Comparison of ENCODE assay signal across 8 mouse cellular contexts in genomic region chr11:100692164-100692616, GRCm38 (mm10). TPM values are rescaled to one million over a fixed set of nuclear protein-coding genes. Genes with fewer than 3 reads are reported as not detected.
DNase-seq lines count a peak whose midpoint lies in the region; ATAC-seq and TF ChIP-seq lines count a peak whose summit lies in the region.

Gene Zfp385c (minus strand): TSS chr11:100692455.

- no peak for TF ChIP-seq CTCF in MEL (IDR thresholded peaks at IDR 0.05 in 2 of 3, conservative IDR thresholded peaks at IDR 0.05 in 1 of 3; ENCODE audit: control insufficient read depth in 1 of 3, insufficient read depth in 1 of 3, low read depth in 2 of 3, low read length in 3 of 3, poor library complexity in 1 of 3, severe bottlenecking in 1 of 3)

- 3% methylated on average over 23 of the region's 23 CpGs for WGBS in heart, embryonic 10.5 days
- 1% methylated on average over 23 of the region's 23 CpGs for WGBS in midbrain, embryonic 11.5 days

- peaks cover 19% of the 10 kb centered on the region for H3K4me1 ChIP-seq in heart, embryonic 10.5 days
- H3K4me1 ChIP-seq in MEL (ENCODE audit: control insufficient read depth in 1 of 2, insufficient read depth in 2 of 2, low read length in 2 of 2): peaks cover 2 to 8% of the 10 kb centered on the region in 2 experiments; a peak in 2 of 4 replicates
- H3K4me1 ChIP-seq in midbrain, embryonic 11.5 days (ENCODE audit: control insufficient read depth, insufficient read depth, low read length): peaks cover 7% of the 10 kb centered on the region; the same call in 1 of the 2 replicates

- no peaks in the 10 kb centered on the region for H3K36me3 ChIP-seq in heart, embryonic 10.5 days
- no peaks in the 10 kb centered on the region for H3K36me3 ChIP-seq in MEL (ENCODE audit: control insufficient read depth in 1 of 2, insufficient read depth in 2 of 2, low read length in 2 of 2)
- H3K36me3 ChIP-seq in midbrain, embryonic 11.5 days (ENCODE audit: control insufficient read depth, insufficient read depth, low read length): no peaks in the 10 kb centered on the region

- peak within 1 kb of the TSS; percentile 58 for H3K4me3 ChIP-seq in heart, embryonic 10.5 days
- H3K4me3 ChIP-seq in MEL (ENCODE audit: control insufficient read depth in 1 of 2, insufficient read depth in 1 of 2, low read depth in 2 of 2, low read length in 2 of 2): peak within 1 kb of the TSS; percentile 48 to 70
- H3K4me3 ChIP-seq in midbrain, embryonic 11.5 days (ENCODE audit: low read depth, low read length): peak within 1 kb of the TSS; percentile 18; the same call in 1 of the 2 replicates

- no peak for TF ChIP-seq RAD21 in MEL (IDR thresholded peaks at IDR 0.05; ENCODE audit: low read depth, low read length)

- no peak for DNase-seq in heart, embryonic 10.5 days (ENCODE audit: low spot score)
- DNase-seq in heart, postnatal 14 days: no peak
- DNase-seq in MEL (ENCODE audit: low read depth, low spot score): peak; percentile 56
- DNase-seq in midbrain, embryonic 11.5 days (ENCODE audit: low spot score, missing footprints): peak; percentile 87
- no peak for DNase-seq in adrenal gland, postnatal 25 days
- DNase-seq in cerebellum, adult 8-10 months: no peak
- DNase-seq in right cerebral cortex, postnatal 25 days: no peak

- no peaks in the 10 kb centered on the region for H3K79me2 ChIP-seq in MEL (ENCODE audit: control insufficient read depth, insufficient read depth, low read length, poor library complexity)

- H3K27me3 ChIP-seq in heart, embryonic 10.5 days (ENCODE audit: insufficient read depth, poor library complexity, severe bottlenecking): peaks cover 44% of the 10 kb centered on the region
- H3K27me3 ChIP-seq in MEL (ENCODE audit: control insufficient read depth in 1 of 2, insufficient read depth in 2 of 2, low read length in 2 of 2): no peaks in the 10 kb centered on the region; a peak in 1 of 4 replicates
- H3K27me3 ChIP-seq in midbrain, embryonic 11.5 days (ENCODE audit: control insufficient read depth, insufficient read depth, low read length): peaks cover 14% of the 10 kb centered on the region

- peak; percentile 46 for ATAC-seq in inflammation-experienced regulatory T-cells, adult 6 months
- no peak for ATAC-seq in midbrain, embryonic 11.5 days (ENCODE audit: low FRiP score)

- no peak within 1 kb of the TSS for H3K27ac ChIP-seq in heart, embryonic 10.5 days
- H3K27ac ChIP-seq in MEL (ENCODE audit: control insufficient read depth, low read depth, low read length): no peak within 1 kb of the TSS
- no peak within 1 kb of the TSS for H3K27ac ChIP-seq in midbrain, embryonic 11.5 days (ENCODE audit: low read depth, low read length)

- H3K9ac ChIP-seq in MEL (ENCODE audit: control insufficient read depth, low read depth, low read length, poor library complexity, severe bottlenecking): peak within 1 kb of the TSS; percentile 20
- no peak within 1 kb of the TSS for H3K9ac ChIP-seq in midbrain, embryonic 11.5 days (ENCODE audit: low read length)

- peak within 1 kb of the TSS; percentile 49 for H3K4me2 ChIP-seq in midbrain, embryonic 11.5 days

- no peaks in the 10 kb centered on the region for H3K9me3 ChIP-seq in heart, embryonic 10.5 days
- H3K9me3 ChIP-seq in MEL (replicated peaks; ENCODE audit: insufficient read depth, low read length): no peaks in the 10 kb centered on the region
- no peaks in the 10 kb centered on the region for H3K9me3 ChIP-seq in midbrain, embryonic 11.5 days (ENCODE audit: control insufficient read depth, low read length)

- TF ChIP-seq EP300 in MEL (IDR thresholded peaks at IDR 0.05; ENCODE audit: low read depth in 1 of 2, low read length in 2 of 2): no peak

- TF ChIP-seq POLR2A in MEL (IDR thresholded peaks at IDR 0.05; ENCODE audit: control insufficient read depth in 1 of 2, insufficient read depth in 1 of 2, low read depth in 1 of 2, low read length in 2 of 2, poor library complexity in 1 of 2): no peak

- intact Hi-C loops in heart, postnatal 14 days (cut with DNase I): no loop called here

TF ChIP-seq in MEL, 35 proteins besides CTCF, POLR2A, EP300 and RAD21:
- no peak for TF ChIP-seq CHD2 (IDR thresholded peaks at IDR 0.05; ENCODE audit: low read length)
- no peak for TF ChIP-seq ZKSCAN1 (IDR thresholded peaks at IDR 0.05; ENCODE audit: low read depth, low read length)
- TF ChIP-seq UBTF (IDR thresholded peaks at IDR 0.05; ENCODE audit: borderline replicate concordance, insufficient read depth, low read depth, low read length): no peak
- TF ChIP-seq RCOR1 (IDR thresholded peaks at IDR 0.05; ENCODE audit: low read depth, low read length): 0 out of 2 replicates have a peak, but pooled peaks have one; percentile 5
- TF ChIP-seq USF1 (IDR thresholded peaks at IDR 0.05; ENCODE audit: low read depth, low read length): no peak

RNA-seq across cellular contexts. Expression of gene Zfp385c, which starts in this region (rescaled TPM):
- 0.23 and 0.27 TPM in 2 replicates for polyA plus RNA-seq in heart, embryonic 10.5 days (2016; fragmentation: Nextera tagmentation; extraction: Ambion mirVana)
- under 1 TPM; 0.10 to 0.29 TPM for total RNA-seq in heart, postnatal 14 days (2021)
- 0.12 TPM in 1 of 2 replicates, not detected in the other for total RNA-seq in MEL (2012; rRNA removed)
- under 1 TPM in 1 of 2 experiments, not detected in 1; 0.15 TPM for polyA plus RNA-seq in MEL (2012; ENCODE audit: insufficient read depth in 1 of 2, insufficient read length in 2 of 2, low read depth in 1 of 2, low replicate concordance in 2 of 2, missing spikeins in 1 of 2)
- polyA plus RNA-seq in inflammation-experienced regulatory T-cells, adult 6 months (2017; shearing (Covaris generic)): not detected
- 0.72 TPM in 1 of 2 replicates, not detected in the other for polyA plus RNA-seq in midbrain, embryonic 11.5 days (2014; fragmentation: Nextera tagmentation; extraction: Ambion mirVana)
- total RNA-seq in adrenal gland, postnatal 25 days (2021): 0.43 TPM in 1 of 2 replicates, not detected in the other

Comparison
In these comparisons a context has a peak if more than half of its experiments do, and no peak if none do; other contexts are left out.
1. Peak in DNase-seq, H3K4me3 ChIP-seq and H3K9ac ChIP-seq in MEL; RNA of the gene not detected or under 1 TPM.
2. Peak in ATAC-seq in inflammation-experienced regulatory T-cells, adult 6 months; RNA of the gene not detected or under 1 TPM.
3. Peak in DNase-seq, H3K4me3 ChIP-seq and H3K4me2 ChIP-seq in midbrain, embryonic 11.5 days; RNA of the gene not detected or under 1 TPM.